7 mouse cellular contexts compared by ENCODE assay signal in the genomic region with DNA sequence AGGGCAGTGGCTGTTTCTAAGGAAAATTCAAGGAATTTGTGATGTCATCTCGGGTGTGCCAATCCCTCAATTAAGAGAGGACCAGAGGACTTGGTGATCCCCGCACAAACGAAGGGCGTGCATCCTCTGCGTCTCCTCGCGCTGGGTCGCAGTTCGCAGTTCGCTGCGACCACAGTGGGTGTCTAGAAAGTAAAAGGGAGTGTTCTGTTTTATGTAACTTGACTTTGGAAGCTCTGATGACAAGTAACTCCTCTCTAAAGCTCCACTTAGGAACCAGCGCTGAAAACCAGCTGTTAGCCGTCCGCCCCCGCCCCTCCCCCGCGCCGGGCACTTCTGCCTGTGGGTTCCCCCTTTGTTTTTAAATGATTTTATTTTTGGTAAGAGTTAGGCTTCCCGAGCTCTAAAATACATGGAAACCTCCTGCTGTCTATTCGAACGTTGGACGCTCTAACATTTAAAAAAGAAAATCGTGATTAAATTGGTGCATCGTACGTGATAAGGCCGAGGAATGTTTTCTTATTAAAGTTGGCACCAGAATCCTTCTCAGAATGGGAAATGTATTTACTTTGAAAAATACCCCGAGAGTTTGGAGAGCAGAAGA. TPM values are rescaled to one million over a fixed set of nuclear protein-coding genes. Genes with fewer than 3 reads are reported as not detected.
DNase-seq lines count a peak whose midpoint lies in the region; ATAC-seq and TF ChIP-seq lines count a peak whose summit lies in the region.

No protein-coding gene starts in this region.

- no peaks in the 10 kb centered on the region for H3K36me3 ChIP-seq in hindbrain, postnatal 0 days (ENCODE audit: insufficient read depth, low read length)
- no peaks in the 10 kb centered on the region for H3K36me3 ChIP-seq in limb, embryonic 11.5 days (ENCODE audit: control insufficient read depth, insufficient read depth, low read length)

- H3K9ac ChIP-seq in hindbrain, postnatal 0 days (replicated peaks; ENCODE audit: low read length) = peak overlapping the region; percentile 37; the same call in 1 of the 2 replicates
- peak overlapping the region; percentile 66 for H3K9ac ChIP-seq in limb, embryonic 11.5 days (ENCODE audit: low read length)

- no peak for TF ChIP-seq CTCF in brain, embryonic 14.5 days (IDR thresholded peaks at IDR 0.05; ENCODE audit: borderline replicate concordance, extremely low read depth, insufficient read depth, insufficient read length)
- TF ChIP-seq CTCF in hindbrain, postnatal 0 days (IDR thresholded peaks at IDR 0.05; ENCODE audit: low read depth) = no peak

- H3K27ac ChIP-seq in hindbrain, postnatal 0 days = 0 out of 2 replicates have a peak overlapping the region, but pooled peaks have one; percentile 17
- H3K27ac ChIP-seq in limb, embryonic 11.5 days (replicated peaks; ENCODE audit: low read depth, low read length) = no peak overlapping the region

- no peak for TF ChIP-seq POLR2A in brain, embryonic 14.5 days (IDR thresholded peaks at IDR 0.05; ENCODE audit: borderline replicate concordance, extremely low read depth, insufficient read depth, insufficient read length, poor library complexity, severe bottlenecking)

- WGBS in hindbrain, postnatal 0 days = 12% methylated on average over 27 of the region's 27 CpGs
- WGBS in limb, embryonic 11.5 days = 17% methylated on average over 27 of the region's 27 CpGs

- H3K27me3 ChIP-seq in hindbrain, postnatal 0 days (ENCODE audit: insufficient read depth, low read length) = no peaks in the 10 kb centered on the region
- H3K27me3 ChIP-seq in limb, embryonic 11.5 days (ENCODE audit: control insufficient read depth, insufficient read depth, low read length) = no peaks in the 10 kb centered on the region

- ATAC-seq in hindbrain, postnatal 0 days = no peak
- no peak for ATAC-seq in limb, embryonic 11.5 days (ENCODE audit: insufficient number of reproducible peaks, low FRiP score, low TSS enrichment, low read depth)
- peak; percentile 14; the same call in 1 of the 2 replicates for ATAC-seq in megakaryocyte-erythroid progenitor cell, adult 5-6 weeks (replicated peaks; ENCODE audit: low FRiP score, low TSS enrichment, poor library complexity, severe bottlenecking)

- no peaks in the 10 kb centered on the region for H3K4me1 ChIP-seq in hindbrain, postnatal 0 days (ENCODE audit: insufficient read depth, low read length)
- H3K4me1 ChIP-seq in limb, embryonic 11.5 days (ENCODE audit: control insufficient read depth, insufficient read depth, low read length) = peaks cover 7% of the 10 kb centered on the region; the same call in 1 of the 2 replicates

- no peaks in the 10 kb centered on the region for H3K9me3 ChIP-seq in hindbrain, postnatal 0 days (ENCODE audit: low read length)
- H3K9me3 ChIP-seq in limb, embryonic 11.5 days (ENCODE audit: control insufficient read depth, low read length) = no peaks in the 10 kb centered on the region

- H3K4me3 ChIP-seq in hindbrain, postnatal 0 days (ENCODE audit: low read length) = peak overlapping the region; percentile 31
- peak overlapping the region; percentile 29 for H3K4me3 ChIP-seq in limb, embryonic 11.5 days (ENCODE audit: low read depth, low read length)

- peak; percentile 48 for DNase-seq in NIH3T3 (ENCODE audit: low read depth)
- DNase-seq in brain, embryonic 14.5 days (ENCODE audit: low read depth) = peak; percentile 53
- peak; percentile 55 for DNase-seq in gastrocnemius, postnatal 25 days
- peak; percentile 33 for DNase-seq in hindbrain, postnatal 0 days (ENCODE audit: low spot score)
- DNase-seq in limb, embryonic 11.5 days (ENCODE audit: low spot score) = peak; percentile 63
- peak; percentile 31 to 41 for DNase-seq in right cerebral cortex, postnatal 36 days (ENCODE audit: low spot score in 2 of 2)

- peak overlapping the region; percentile 58 for H3K4me2 ChIP-seq in hindbrain, postnatal 0 days (ENCODE audit: low read depth, low read length)
- peak overlapping the region; percentile 61 for H3K4me2 ChIP-seq in limb, embryonic 11.5 days (ENCODE audit: low read depth, severe bottlenecking)

RNA-seq across cellular contexts. Expression of a gene that starts 59.9 kb away (rescaled TPM):
- polyA plus RNA-seq in brain, embryonic 14.5 days (2012; rRNA removed) = 67.6 and 87.0 TPM in 2 replicates
- 10 to 100 TPM; 22.8 to 24.2 TPM for total RNA-seq in gastrocnemius, postnatal 25 days (2021)
- 46.9 and 57.5 TPM in 2 replicates for total RNA-seq in hindbrain, postnatal 0 days (2014; rRNA removed)
- 142 and 143 TPM in 2 replicates for polyA plus RNA-seq in hindbrain, postnatal 0 days (2015; fragmentation: Nextera tagmentation; extraction: Ambion mirVana)
- polyA plus RNA-seq in limb, embryonic 11.5 days (2014; fragmentation: Nextera tagmentation; extraction: Ambion mirVana) = 152 and 167 TPM in 2 replicates
- 56.8 and 92.2 TPM in 2 replicates for total RNA-seq in megakaryocyte-erythroid progenitor cell, adult 5-6 weeks (2014; fragmentation: Nextera tagmentation)
- 67.4 and 73.2 TPM in 2 replicates for total RNA-seq in megakaryocyte-erythroid progenitor cell, adult 5-6 weeks (2017)
